In genomic region chr7:127105551-127105950, GRCm38 (mm10) we compare ENCODE assay signal across 25 mouse cellular contexts. TPM values are rescaled to one million over a fixed set of nuclear protein-coding genes. Genes with fewer than 3 reads are reported as not detected.
A peak's percentile ranks its signal among the peaks of the same experiment; 100 is the strongest.
DNase-seq lines count a peak whose midpoint lies in the region; ATAC-seq and TF ChIP-seq lines count a peak whose summit lies in the region.
"Had no signal": no experiment of that assay in that cellular context is flagged by ENCODE, and none has a peak within 500 bp of the region (broad histone marks: within the 10 kb centered on the region; RNA-seq: fewer than 3 reads in every experiment).

No protein-coding gene starts in this region.

- H3K4me2 ChIP-seq in midbrain, postnatal 0 days (ENCODE audit: low read depth, low read length, poor library complexity, severe bottlenecking): no peak overlapping the region
- no peak overlapping the region for H3K4me2 ChIP-seq in hindbrain, embryonic 15.5 days
- H3K4me2 ChIP-seq in midbrain, embryonic 15.5 days: no peak overlapping the region

- no peak overlapping the region for H3K9ac ChIP-seq in midbrain, postnatal 0 days (replicated peaks; ENCODE audit: low read length, poor library complexity, severe bottlenecking)
- no peak overlapping the region for H3K9ac ChIP-seq in hindbrain, embryonic 15.5 days
- H3K9ac ChIP-seq in midbrain, embryonic 15.5 days: no peak overlapping the region

- WGBS in midbrain, embryonic 10.5 days: 72% methylated on average over 7 of the region's 7 CpGs
- WGBS in midbrain, postnatal 0 days: 76% methylated on average over 7 of the region's 7 CpGs
- 67% methylated on average over 7 of the region's 7 CpGs for WGBS in hindbrain, embryonic 15.5 days
- 70% methylated on average over 7 of the region's 7 CpGs for WGBS in midbrain, embryonic 15.5 days

- H3K4me1 ChIP-seq in midbrain, embryonic 10.5 days: peaks cover 18% of the 10 kb centered on the region
- H3K4me1 ChIP-seq in midbrain, postnatal 0 days (ENCODE audit: insufficient read depth, low read length): no peaks in the 10 kb centered on the region
- H3K4me1 ChIP-seq in hindbrain, embryonic 15.5 days (replicated peaks): peaks cover 11% of the 10 kb centered on the region
- peaks cover 7% of the 10 kb centered on the region for H3K4me1 ChIP-seq in midbrain, embryonic 15.5 days

- peak overlapping the region; percentile 90 for H3K27ac ChIP-seq in midbrain, embryonic 10.5 days (replicated peaks)
- no peak overlapping the region for H3K27ac ChIP-seq in midbrain, postnatal 0 days (ENCODE audit: low read depth, low read length)
- 0 out of 2 replicates have a peak overlapping the region, but pooled peaks have one; percentile 60 for H3K27ac ChIP-seq in hindbrain, embryonic 15.5 days (replicated peaks)
- H3K27ac ChIP-seq in midbrain, embryonic 15.5 days: peak overlapping the region; percentile 72; the same call in 1 of the 2 replicates
- H3K27ac ChIP-seq: kidney, postnatal 0 days; stomach, postnatal 0 days had no signal

- DNase-seq in cerebellum, adult 9-11 months: peak; percentile 20
- no peak for DNase-seq in cerebellum, postnatal 4 days (ENCODE audit: low spot score in 2 of 2)
- DNase-seq in midbrain, embryonic 10.5 days (ENCODE audit: low spot score): no peak
- no peak for DNase-seq in midbrain, postnatal 0 days (ENCODE audit: low spot score)
- no peak for DNase-seq in right cerebral cortex, postnatal 4 days
- no peak for DNase-seq in left cerebral cortex, postnatal 10 days (ENCODE audit: extremely low spot score in 1 of 2, low spot score in 2 of 2)
- DNase-seq: adrenal gland, adult 8-10 months; forebrain, postnatal 0 days; heart, adult 11 months; kidney, adult 11 months; liver; lung, adult 18-20 months; lung, postnatal 4 days; right cerebral cortex, postnatal 14 days; thymus, postnatal 14 days had no signal

- intact Hi-C loops in left cerebral cortex, postnatal 10 days (cut with DNase I): loop anchor here (2.0 kb wide), 2 partner anchors 157 to 273 kb away; partner anchors contain the start of gene Asphd1

- no peaks in the 10 kb centered on the region for H3K36me3 ChIP-seq in midbrain, embryonic 10.5 days
- H3K36me3 ChIP-seq in midbrain, postnatal 0 days (ENCODE audit: insufficient read depth, low read length): no peaks in the 10 kb centered on the region
- no peaks in the 10 kb centered on the region for H3K36me3 ChIP-seq in hindbrain, embryonic 15.5 days
- H3K36me3 ChIP-seq in midbrain, embryonic 15.5 days (replicated peaks): no peaks in the 10 kb centered on the region
- H3K36me3 ChIP-seq: neural tube, embryonic 13.5 days had no signal

- H3K4me3 ChIP-seq in midbrain, embryonic 10.5 days: no peak overlapping the region
- no peak overlapping the region for H3K4me3 ChIP-seq in midbrain, postnatal 0 days (ENCODE audit: low read depth, low read length)
- H3K4me3 ChIP-seq in hindbrain, embryonic 15.5 days: no peak overlapping the region
- no peak overlapping the region for H3K4me3 ChIP-seq in midbrain, embryonic 15.5 days

- no peaks in the 10 kb centered on the region for H3K9me3 ChIP-seq in midbrain, embryonic 10.5 days (replicated peaks)
- H3K9me3 ChIP-seq in midbrain, postnatal 0 days (ENCODE audit: low read length): no peaks in the 10 kb centered on the region
- no peaks in the 10 kb centered on the region for H3K9me3 ChIP-seq in hindbrain, embryonic 15.5 days
- no peaks in the 10 kb centered on the region for H3K9me3 ChIP-seq in midbrain, embryonic 15.5 days
- H3K9me3 ChIP-seq: neural tube, embryonic 13.5 days had no signal

- no peaks in the 10 kb centered on the region for H3K27me3 ChIP-seq in midbrain, embryonic 10.5 days (ENCODE audit: low read depth, poor library complexity, severe bottlenecking)
- H3K27me3 ChIP-seq in midbrain, postnatal 0 days (ENCODE audit: insufficient read depth, low read length): no peaks in the 10 kb centered on the region
- no peaks in the 10 kb centered on the region for H3K27me3 ChIP-seq in hindbrain, embryonic 15.5 days
- no peaks in the 10 kb centered on the region for H3K27me3 ChIP-seq in midbrain, embryonic 15.5 days (replicated peaks)
- H3K27me3 ChIP-seq: neural tube, embryonic 13.5 days had no signal

- ATAC-seq in midbrain, postnatal 0 days (ENCODE audit: low FRiP score): no peak
- no peak for ATAC-seq in hindbrain, embryonic 15.5 days (ENCODE audit: low FRiP score, low read depth)
- ATAC-seq in midbrain, embryonic 15.5 days (replicated peaks): no peak

- no peak for TF ChIP-seq CTCF in midbrain, postnatal 0 days (IDR thresholded peaks at IDR 0.05)

RNA-seq across cellular contexts. Expression of gene AI467606, which starts 14.4 kb away (rescaled TPM):
- 0.91 and 1.2 TPM in 2 replicates for polyA plus RNA-seq in midbrain, embryonic 10.5 days (2016; fragmentation: Nextera tagmentation; extraction: Ambion mirVana)
- 2.3 and 5.9 TPM in 2 replicates for total RNA-seq in midbrain, postnatal 0 days (2014; rRNA removed)
- polyA plus RNA-seq in midbrain, postnatal 0 days (2015; fragmentation: Nextera tagmentation; extraction: Ambion mirVana): 1.4 and 1.9 TPM in 2 replicates
- polyA plus RNA-seq in hindbrain, embryonic 15.5 days (2015; fragmentation: Nextera tagmentation; extraction: Ambion mirVana): 2.0 and 3.3 TPM in 2 replicates
- polyA plus RNA-seq in midbrain, embryonic 15.5 days (2015; fragmentation: Nextera tagmentation; extraction: Ambion mirVana): 1.9 and 2.3 TPM in 2 replicates
- total RNA-seq in left cerebral cortex, postnatal 10 days (2021): 1 to 10 TPM; 1.4 to 2.1 TPM

RNA-seq across cellular contexts. Expression of gene Qprt, which starts 16.5 kb away (rescaled TPM):
- 7.2 and 10.3 TPM in 2 replicates for polyA plus RNA-seq in midbrain, embryonic 10.5 days (2016; fragmentation: Nextera tagmentation; extraction: Ambion mirVana)
- 1.9 TPM in 2 replicates for total RNA-seq in midbrain, postnatal 0 days (2014; rRNA removed)
- polyA plus RNA-seq in midbrain, postnatal 0 days (2015; fragmentation: Nextera tagmentation; extraction: Ambion mirVana): 1.7 and 1.8 TPM in 2 replicates
- 0.70 and 1.1 TPM in 2 replicates for polyA plus RNA-seq in hindbrain, embryonic 15.5 days (2015; fragmentation: Nextera tagmentation; extraction: Ambion mirVana)
- 0.76 and 0.83 TPM in 2 replicates for polyA plus RNA-seq in midbrain, embryonic 15.5 days (2015; fragmentation: Nextera tagmentation; extraction: Ambion mirVana)
- total RNA-seq in left cerebral cortex, postnatal 10 days (2021): under 1 TPM in 1 of 2 experiments, not detected in 1; 0.22 TPM

RNA-seq across cellular contexts. Expression of gene Zg16, which starts 18.4 kb away (rescaled TPM):
- polyA plus RNA-seq in midbrain, embryonic 10.5 days (2016; fragmentation: Nextera tagmentation; extraction: Ambion mirVana): not detected in 2 replicates
- 0.49 TPM in 1 of 2 replicates, not detected in the other for total RNA-seq in midbrain, postnatal 0 days (2014; rRNA removed)
- polyA plus RNA-seq in midbrain, postnatal 0 days (2015; fragmentation: Nextera tagmentation; extraction: Ambion mirVana): not detected in 2 replicates
- not detected in 2 replicates for polyA plus RNA-seq in hindbrain, embryonic 15.5 days (2015; fragmentation: Nextera tagmentation; extraction: Ambion mirVana)
- not detected in 2 replicates for polyA plus RNA-seq in midbrain, embryonic 15.5 days (2015; fragmentation: Nextera tagmentation; extraction: Ambion mirVana)
- not detected for total RNA-seq in left cerebral cortex, postnatal 10 days (2021)
- total RNA-seq: adrenal gland, adult 8-10 months; forebrain, postnatal 0 days; gastrocnemius, adult 18-20 months; layer of hippocampus, postnatal 10 days; left cerebral cortex, postnatal 25 days; monocyte, adult 5-6 weeks had no signal
- polyA plus RNA-seq: forebrain, postnatal 0 days; heart, embryonic 14.5 days; kidney, postnatal 0 days; neural tube, embryonic 13.5 days had no signal

RNA-seq across cellular contexts. Expression of gene Spn, which starts 32.1 kb away (rescaled TPM):
- 0.09 and 0.10 TPM in 2 replicates for polyA plus RNA-seq in midbrain, embryonic 10.5 days (2016; fragmentation: Nextera tagmentation; extraction: Ambion mirVana)
- total RNA-seq in midbrain, postnatal 0 days (2014; rRNA removed): 0.16 TPM in 1 of 2 replicates, not detected in the other
- polyA plus RNA-seq in midbrain, postnatal 0 days (2015; fragmentation: Nextera tagmentation; extraction: Ambion mirVana): not detected in 2 replicates
- polyA plus RNA-seq in hindbrain, embryonic 15.5 days (2015; fragmentation: Nextera tagmentation; extraction: Ambion mirVana): 0.05 and 0.06 TPM in 2 replicates
- 0.04 TPM in 1 of 2 replicates, not detected in the other for polyA plus RNA-seq in midbrain, embryonic 15.5 days (2015; fragmentation: Nextera tagmentation; extraction: Ambion mirVana)
- total RNA-seq in left cerebral cortex, postnatal 10 days (2021): under 1 TPM; 0.11 to 0.12 TPM
